Mouse (Mus musculus) lung, embryonic 15.5 days (tissue): ENCODE measurements around the gene Arl15. TPM values are rescaled to one million over a fixed set of nuclear protein-coding genes. Genes with fewer than 3 reads are reported as not detected.

Source experiments
- ATAC-seq: fragments of 200-750 bp; cut with Nextera tagmentation; 2 replicates; pipeline ENCODE4 v1.8.0; 2017; ENCODE audit warnings: moderate number of reproducible peaks, borderline replicate concordance; ENCODE audit not compliant: low FRiP score, low TSS enrichment; ENCODE audit errors: extremely low read depth
- H3K27ac ChIP-seq: fragments of 300-500 bp; sonication (generic); 2 replicates; pipeline ENCODE4 v1.5.1; 2015; ENCODE audit warnings: moderate library complexity, mild to moderate bottlenecking, inconsistent platforms
- H3K27me3 ChIP-seq: fragments of 300-500 bp; sonication (generic); 2 replicates; pipeline ENCODE4 v1.6.1; 2015; ENCODE audit warnings: inconsistent platforms
- H3K36me3 ChIP-seq: fragments of 300-500 bp; sonication (generic); 2 replicates; pipeline ENCODE4 v1.6.1; 2015; ENCODE audit warnings: inconsistent platforms
- H3K4me1 ChIP-seq: fragments of 300-500 bp; sonication (generic); 2 replicates; pipeline ENCODE4 v1.6.1; 2015; ENCODE audit warnings: inconsistent platforms
- H3K4me2 ChIP-seq: fragments of 300-500 bp; sonication (generic); 2 replicates; pipeline ENCODE4 v1.6.1; 2015; ENCODE audit warnings: inconsistent platforms, mild to moderate bottlenecking, moderate library complexity
- H3K4me3 ChIP-seq: fragments of 300-500 bp; sonication (generic); 2 replicates; pipeline ENCODE4 v1.5.1; 2015; ENCODE audit warnings: mild to moderate bottlenecking, inconsistent platforms
- H3K9ac ChIP-seq: fragments of 300-500 bp; sonication (generic); 2 replicates; pipeline ENCODE4 v1.6.1; 2015; ENCODE audit warnings: inconsistent platforms
- H3K9me3 ChIP-seq: fragments of 300-500 bp; sonication (generic); 2 replicates; pipeline ENCODE4 v1.6.1; 2016; ENCODE audit warnings: inconsistent platforms
- WGBS: fragments of 180-500 bp; shearing (Covaris S2); methylation state at CpG from one replicate; pipeline ENCODE4 v1.1.7; 2015; 5-methylcytosine and 5-hydroxymethylcytosine counted together
- polyA plus RNA-seq: library from polyadenylated mRNA; unstranded; fragments of >200 nt; fragmentation: Nextera tagmentation; extraction: Ambion mirVana; gene quantifications from 2 replicates; pipeline ENCODE4 v1.2.1, GENCODE M21; 2015

The Arl15 gene
- polyA plus RNA-seq, 1 experiment from 2014 or later = 10.6 TPM

- H3K36me3 ChIP-seq = no peaks in the 10 kb centered on the region
- no peak overlapping the region for H3K4me2 ChIP-seq
- no peak overlapping the region for H3K27ac ChIP-seq
- H3K4me1 ChIP-seq = 0 out of 2 replicates have a peak, but pooled peaks cover 6% of the 10 kb centered on the region
- no peak for ATAC-seq
- H3K4me3 ChIP-seq = no peak overlapping the region
- H3K9ac ChIP-seq = no peak overlapping the region
- H3K9me3 ChIP-seq = no peaks in the 10 kb centered on the region
- 90% methylated on average over 8 of the region's 8 CpGs for WGBS
- H3K27me3 ChIP-seq = no peaks in the 10 kb centered on the region
Observed at GRCm38 (mm10) chr13:114080491-114080890, 286.2 kb downstream of the Arl15 start.

DNA sequence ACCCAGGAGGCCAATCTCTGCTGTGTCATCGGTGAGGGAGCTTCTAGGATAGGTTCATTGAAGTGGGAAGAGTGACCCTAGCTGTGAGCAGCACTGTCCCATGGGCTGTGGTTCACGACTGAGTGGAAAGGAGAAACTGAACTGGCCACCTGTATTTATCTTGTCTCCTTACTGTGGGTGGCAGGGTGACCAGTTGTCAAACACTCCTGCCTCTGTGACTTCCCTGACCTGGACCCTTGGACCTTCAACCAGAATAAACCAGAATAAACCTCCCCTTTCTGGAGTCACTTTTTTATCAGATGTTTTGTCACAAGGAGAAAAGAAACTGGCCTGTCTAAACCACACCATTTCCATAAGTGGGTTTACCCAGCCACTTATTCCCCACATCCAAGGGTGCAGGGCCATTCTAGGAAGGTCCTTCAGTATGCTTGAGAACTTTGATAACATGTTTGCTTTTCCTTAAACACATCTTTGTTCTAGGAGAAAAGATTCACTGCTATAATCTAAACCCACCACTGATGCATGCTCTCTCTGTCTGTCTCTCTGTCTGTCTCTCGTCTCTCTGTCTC lies 289.3 kb downstream of the Arl15 start:
- H3K27me3 ChIP-seq = no peaks in the 10 kb centered on the region

GRCm38 (mm10) chr13:114085442-114085841 lies 291.1 kb downstream of the Arl15 start:
- WGBS = 71% methylated on average over 8 of the region's 8 CpGs
- Histone ChIP-seq H3K27ac (no peak overlapping the region), H3K9ac (no peak overlapping the region), H3K9me3 (no peaks in the 10 kb centered on the region), H3K27me3 (no peaks in the 10 kb centered on the region), H3K4me3 (no peak overlapping the region), H3K4me1 (peaks cover 11% of the 10 kb centered on the region; the same call in 1 of the 2 replicates), H3K36me3 (no peaks in the 10 kb centered on the region), H3K4me2 (no peak overlapping the region)
- no peak for ATAC-seq

More for the DNA sequence above, 289.3 kb downstream of the Arl15 start:
- Histone ChIP-seq H3K4me3 (no peak overlapping the region), H3K4me1 (peaks cover 11% of the 10 kb centered on the region; the same call in 1 of the 2 replicates), H3K9ac (no peak overlapping the region), H3K4me2 (no peak overlapping the region), H3K36me3 (no peaks in the 10 kb centered on the region), H3K27ac (no peak overlapping the region), H3K9me3 (no peaks in the 10 kb centered on the region)
- 45% methylated on average over 3 of the region's 3 CpGs for WGBS
- no peak for ATAC-seq

DNA sequence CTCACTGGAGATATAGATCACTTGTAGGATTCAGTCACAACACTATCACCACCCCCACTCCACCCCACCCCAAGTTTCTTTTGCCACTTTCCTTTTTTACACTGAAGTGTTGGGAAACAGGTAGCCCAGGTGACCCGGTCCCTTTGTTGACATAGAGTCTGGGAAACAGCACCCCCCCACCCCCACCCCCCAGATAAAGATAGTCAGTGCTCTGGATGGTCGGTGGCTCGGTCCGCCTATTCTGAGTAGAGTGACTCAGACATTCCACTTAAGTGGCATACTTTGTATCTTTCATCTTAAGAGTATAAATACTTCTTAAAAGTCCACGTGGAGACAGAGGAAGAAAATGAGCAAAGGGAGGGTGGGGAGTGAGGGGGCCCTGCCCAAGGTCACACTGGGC lies 292.0 kb downstream of the Arl15 start:
- no peaks in the 10 kb centered on the region for H3K27me3 ChIP-seq
- H3K27ac ChIP-seq = no peak overlapping the region
- H3K9ac ChIP-seq = no peak overlapping the region
- no peaks in the 10 kb centered on the region for H3K36me3 ChIP-seq
- no peak for ATAC-seq
- H3K9me3 ChIP-seq = no peaks in the 10 kb centered on the region
- 33% methylated on average over 5 of the region's 5 CpGs for WGBS
- H3K4me2 ChIP-seq = no peak overlapping the region
- H3K4me1 ChIP-seq = peaks cover 11% of the 10 kb centered on the region; the same call in 1 of the 2 replicates
- H3K4me3 ChIP-seq = no peak overlapping the region

DNA sequence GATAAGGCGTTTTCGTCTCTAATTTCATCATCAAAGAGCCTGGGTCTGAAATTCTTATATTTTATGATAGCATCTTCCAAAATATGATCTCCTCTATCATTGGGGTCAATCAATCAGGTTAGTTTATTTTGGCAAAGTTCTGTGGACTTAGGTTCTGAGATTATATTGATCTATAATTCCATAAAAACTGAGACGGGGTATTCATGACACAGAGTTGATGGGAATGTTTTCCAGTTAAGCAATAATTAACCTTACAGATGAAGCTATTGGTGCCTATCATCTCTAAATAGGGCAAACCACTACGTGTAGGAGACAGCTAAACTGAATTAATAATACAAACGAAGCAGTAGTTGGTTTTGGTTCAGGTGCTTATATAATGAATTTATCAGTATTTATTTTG lies 292.5 kb downstream of the Arl15 start:
- Histone ChIP-seq H3K27ac (no peak overlapping the region), H3K4me3 (no peak overlapping the region), H3K9me3 (no peaks in the 10 kb centered on the region), H3K4me1 (peaks cover 11% of the 10 kb centered on the region; the same call in 1 of the 2 replicates), H3K27me3 (no peaks in the 10 kb centered on the region), H3K4me2 (no peak overlapping the region), H3K36me3 (no peaks in the 10 kb centered on the region), H3K9ac (no peak overlapping the region)
- no peak for ATAC-seq
- 73% methylated on average over 5 of the region's 5 CpGs for WGBS

DNA sequence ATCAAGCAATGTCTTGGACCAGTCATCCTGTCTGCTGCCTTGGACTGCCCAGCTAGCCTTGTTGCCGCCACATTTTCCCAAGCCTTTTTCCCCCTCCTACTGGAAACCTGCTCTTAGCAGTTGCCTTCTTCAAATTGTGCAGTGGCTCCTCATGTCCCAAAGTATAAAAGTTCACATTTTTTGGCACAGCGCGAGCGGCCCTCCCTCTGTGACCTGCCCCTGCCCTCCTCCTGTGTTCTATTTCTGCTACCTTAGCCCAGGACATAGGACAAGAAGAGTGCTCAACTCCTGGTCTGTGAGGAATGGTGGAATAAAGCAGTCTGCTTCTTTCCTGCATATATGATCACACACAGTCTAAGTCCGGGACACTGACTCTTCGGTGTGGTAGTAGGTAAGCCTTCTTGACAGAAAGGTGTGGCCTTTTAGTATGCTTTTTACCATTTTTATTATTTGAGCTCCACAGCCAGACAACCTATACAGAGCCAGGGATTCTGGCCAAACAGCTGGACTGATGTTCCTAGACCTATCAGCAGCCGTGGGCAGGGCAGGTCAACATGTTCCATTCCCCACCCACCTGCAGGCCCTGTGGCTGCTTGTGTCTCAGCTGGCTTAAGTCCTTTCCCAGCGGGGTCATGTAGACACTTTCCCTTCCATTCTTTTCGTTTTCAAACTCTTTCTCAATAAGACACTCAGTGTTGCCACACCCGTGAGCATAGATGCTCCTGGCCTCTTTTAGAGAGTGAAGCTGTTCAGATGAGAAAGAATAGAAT lies 293.6 kb downstream of the Arl15 start:
- ATAC-seq = no peak
- Histone ChIP-seq H3K27ac (no peak overlapping the region), H3K9ac (no peak overlapping the region), H3K4me3 (no peak overlapping the region), H3K36me3 (no peaks in the 10 kb centered on the region), H3K4me1 (peaks cover 11% of the 10 kb centered on the region; the same call in 1 of the 2 replicates), H3K9me3 (no peaks in the 10 kb centered on the region), H3K4me2 (no peak overlapping the region), H3K27me3 (no peaks in the 10 kb centered on the region)
- WGBS = 88% methylated on average over 10 of the region's 10 CpGs

DNA sequence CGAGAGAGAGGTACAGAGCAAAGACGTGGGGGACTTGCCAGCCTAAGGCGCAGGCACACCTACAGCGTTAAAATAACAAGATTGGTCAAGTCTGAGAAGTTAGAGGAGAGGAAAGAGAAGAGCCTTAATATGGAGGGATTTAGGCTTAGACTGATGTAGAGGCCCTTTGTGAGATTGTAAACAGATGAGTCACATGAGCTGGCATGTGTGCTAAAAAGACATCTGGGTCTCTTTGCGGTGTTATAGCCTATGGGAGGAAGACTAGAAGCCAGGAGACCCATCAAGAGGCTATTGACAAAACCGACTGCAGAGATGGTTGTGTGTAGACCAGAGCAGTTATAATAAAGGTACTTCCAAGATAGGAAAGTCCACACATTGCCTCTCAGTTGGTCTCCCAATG lies 296.5 kb downstream of the Arl15 start:
- ATAC-seq = no peak
- Histone ChIP-seq H3K9ac (no peak overlapping the region), H3K4me2 (no peak overlapping the region), H3K4me1 (peaks cover 4% of the 10 kb centered on the region; the same call in 1 of the 2 replicates), H3K4me3 (no peak overlapping the region), H3K27ac (no peak overlapping the region), H3K9me3 (no peaks in the 10 kb centered on the region), H3K27me3 (no peaks in the 10 kb centered on the region), H3K36me3 (no peaks in the 10 kb centered on the region)
- 92% methylated on average over 6 of the region's 6 CpGs for WGBS

DNA sequence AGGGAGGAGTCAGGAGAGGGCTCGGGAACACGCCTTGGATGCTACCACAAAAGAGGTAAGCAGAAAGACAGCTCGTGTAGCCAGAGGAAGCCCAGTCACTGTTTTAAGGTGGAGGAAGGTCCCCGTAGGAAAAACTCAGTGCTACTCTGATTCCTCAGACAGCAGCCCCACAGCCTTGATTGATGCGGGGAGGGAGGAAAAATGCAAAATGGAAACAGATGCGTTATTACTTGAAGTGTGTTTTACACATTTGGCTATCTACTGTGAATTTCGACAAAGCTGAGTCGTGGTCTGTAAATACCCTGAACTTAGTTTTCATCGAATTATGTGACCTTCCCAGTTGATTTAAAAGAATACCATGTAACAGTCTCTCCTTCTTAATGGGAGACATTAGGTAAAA lies 296.9 kb downstream of the Arl15 start:
- no peak overlapping the region for H3K9ac ChIP-seq
- H3K27me3 ChIP-seq = no peaks in the 10 kb centered on the region
- no peak overlapping the region for H3K27ac ChIP-seq
- H3K4me3 ChIP-seq = no peak overlapping the region
- no peaks in the 10 kb centered on the region for H3K4me1 ChIP-seq
- WGBS = 63% methylated on average over 9 of the region's 9 CpGs
- H3K9me3 ChIP-seq = no peaks in the 10 kb centered on the region
- H3K4me2 ChIP-seq = no peak overlapping the region
- no peak for ATAC-seq
- H3K36me3 ChIP-seq = no peaks in the 10 kb centered on the region

DNA sequence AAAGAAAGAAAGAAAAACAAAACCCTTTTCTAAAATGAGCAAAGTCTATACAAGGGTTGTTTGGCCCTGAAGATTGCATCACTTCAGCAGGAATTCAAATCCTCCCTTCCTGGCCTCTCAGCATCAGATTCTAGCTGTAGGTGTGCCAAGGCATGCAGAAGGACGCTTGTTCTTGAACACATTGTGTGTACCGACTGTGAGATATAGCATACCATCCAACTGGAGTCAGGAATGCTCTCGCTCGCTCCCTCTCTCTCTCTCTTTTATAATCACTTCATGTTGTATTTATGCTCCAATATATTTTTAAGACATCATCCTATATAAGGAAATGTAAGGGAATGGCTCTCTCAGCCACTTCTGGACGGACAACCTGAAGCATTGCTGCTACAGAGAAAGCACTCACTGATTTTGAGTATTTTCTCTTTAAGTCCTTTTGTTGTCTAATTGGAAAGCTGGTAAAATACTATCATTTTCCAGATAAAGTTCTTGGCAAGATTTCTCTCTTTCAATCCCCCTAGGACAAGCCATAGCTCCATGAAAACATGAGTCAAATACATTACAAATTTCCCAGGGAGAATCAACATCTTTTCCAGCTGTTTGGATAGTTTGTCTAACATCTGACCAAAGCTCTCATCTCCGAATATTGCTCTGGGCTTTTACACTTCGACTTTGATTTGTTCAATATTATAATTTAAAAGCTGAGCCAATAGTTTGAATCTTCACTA lies 300.0 kb downstream of the Arl15 start:
- H3K9ac ChIP-seq = no peak overlapping the region
- 73% methylated on average over 7 of the region's 7 CpGs for WGBS
- no peaks in the 10 kb centered on the region for H3K4me1 ChIP-seq
- no peaks in the 10 kb centered on the region for H3K27me3 ChIP-seq
- H3K4me3 ChIP-seq = no peak overlapping the region
- H3K9me3 ChIP-seq = no peaks in the 10 kb centered on the region
- H3K36me3 ChIP-seq = no peaks in the 10 kb centered on the region
- ATAC-seq = no peak
- no peak overlapping the region for H3K4me2 ChIP-seq
- no peak overlapping the region for H3K27ac ChIP-seq

DNA sequence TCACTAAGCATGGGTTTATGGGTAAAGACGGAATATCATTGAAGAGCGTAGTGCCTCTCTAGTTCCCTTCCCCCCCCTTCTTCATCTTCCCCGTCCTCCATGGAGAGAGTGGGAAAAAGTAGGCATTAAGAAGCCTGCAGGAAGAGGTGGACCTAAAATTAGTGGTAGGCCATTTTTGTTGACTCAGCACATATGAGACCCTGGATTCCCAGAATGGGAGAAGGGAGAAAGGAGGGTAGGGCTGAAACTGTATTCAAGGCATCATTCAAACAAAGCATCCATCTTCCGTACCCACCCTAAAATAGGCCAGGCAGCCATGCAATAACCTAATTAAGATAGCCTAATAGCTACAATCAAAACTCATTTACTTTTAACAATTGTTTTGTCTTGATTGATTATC lies 301.1 kb downstream of the Arl15 start:
- H3K36me3 ChIP-seq = no peaks in the 10 kb centered on the region
- H3K27me3 ChIP-seq = no peaks in the 10 kb centered on the region
- H3K4me2 ChIP-seq = no peak overlapping the region
- WGBS = 82% methylated on average over 4 of the region's 4 CpGs
- H3K9me3 ChIP-seq = no peaks in the 10 kb centered on the region
- no peak overlapping the region for H3K27ac ChIP-seq
- no peak overlapping the region for H3K4me3 ChIP-seq
- ATAC-seq = no peak
- H3K9ac ChIP-seq = no peak overlapping the region
- H3K4me1 ChIP-seq = no peaks in the 10 kb centered on the region

DNA sequence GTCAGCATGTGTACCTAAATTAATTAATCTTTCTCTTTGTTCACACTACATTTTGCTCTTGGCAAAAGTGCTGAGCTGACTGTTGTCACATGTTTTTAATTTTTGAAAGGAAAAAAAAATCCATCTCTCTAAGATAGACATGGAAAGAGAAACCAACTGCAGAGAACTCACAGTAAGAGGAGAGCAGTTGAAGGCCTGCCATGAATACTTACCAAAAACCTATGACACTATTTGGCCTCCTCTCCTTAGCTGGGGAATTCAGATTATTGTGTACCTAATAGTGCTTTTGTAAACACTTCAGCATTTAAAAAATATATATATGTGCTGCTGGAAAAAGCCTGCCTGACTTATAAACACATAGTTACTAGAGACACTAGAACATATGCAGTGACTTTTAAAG lies 302.1 kb downstream of the Arl15 start:
- no peaks in the 10 kb centered on the region for H3K4me1 ChIP-seq
- no peak overlapping the region for H3K4me3 ChIP-seq
- no peaks in the 10 kb centered on the region for H3K27me3 ChIP-seq
- no peak overlapping the region for H3K9ac ChIP-seq
- ATAC-seq = no peak
- no peaks in the 10 kb centered on the region for H3K36me3 ChIP-seq
- H3K27ac ChIP-seq = no peak overlapping the region
- no peak overlapping the region for H3K4me2 ChIP-seq
- H3K9me3 ChIP-seq = no peaks in the 10 kb centered on the region

GRCm38 (mm10) chr13:114101155-114101554 lies 306.9 kb downstream of the Arl15 start:
- H3K27ac ChIP-seq = no peak overlapping the region

More at GRCm38 (mm10) chr13:114101155-114101554, 306.9 kb downstream of the Arl15 start:
- WGBS = 52% methylated on average over 5 of the region's 5 CpGs
- no peaks in the 10 kb centered on the region for H3K36me3 ChIP-seq
- no peak overlapping the region for H3K9ac ChIP-seq
- no peaks in the 10 kb centered on the region for H3K4me1 ChIP-seq
- no peak overlapping the region for H3K4me3 ChIP-seq
- no peaks in the 10 kb centered on the region for H3K9me3 ChIP-seq
- ATAC-seq = no peak
- no peak overlapping the region for H3K4me2 ChIP-seq
- H3K27me3 ChIP-seq = no peaks in the 10 kb centered on the region
